Comparison of ENCODE assay signal across 25 mouse cellular contexts in the genomic region with DNA sequence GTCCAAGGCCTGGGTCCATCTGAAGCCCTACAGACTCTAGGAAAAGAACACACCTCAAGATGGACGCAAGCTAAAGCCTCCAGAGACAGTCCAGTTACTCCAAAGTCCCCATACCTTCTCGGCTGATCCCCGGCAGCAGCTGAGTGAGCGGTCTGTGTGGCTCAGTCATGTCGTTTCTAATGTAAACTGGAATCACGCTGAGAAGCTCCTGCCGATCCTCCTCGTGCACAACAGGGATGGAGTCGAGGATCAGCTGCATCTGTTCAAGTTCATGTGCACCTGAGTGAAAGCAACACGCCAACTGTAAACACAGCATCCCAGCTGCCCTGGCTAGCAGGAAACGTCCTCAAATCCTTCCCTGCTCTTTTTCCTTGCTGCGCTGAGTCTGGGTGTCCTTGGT. TPM values are rescaled to one million over a fixed set of nuclear protein-coding genes. Genes with fewer than 3 reads are reported as not detected.
A peak's percentile ranks its signal among the peaks of the same experiment; 100 is the strongest.
DNase-seq lines count a peak whose midpoint lies in the region; ATAC-seq and TF ChIP-seq lines count a peak whose summit lies in the region.
"Had no signal": no experiment of that assay in that cellular context is flagged by ENCODE, and none has a peak within 500 bp of the region (broad histone marks: within the 10 kb centered on the region; RNA-seq: fewer than 3 reads in every experiment).

No protein-coding gene starts in this region.

- no peaks in the 10 kb centered on the region for H3K27me3 ChIP-seq in midbrain, embryonic 11.5 days (ENCODE audit: control insufficient read depth, insufficient read depth, low read length)
- H3K27me3 ChIP-seq in midbrain, postnatal 0 days (ENCODE audit: insufficient read depth, low read length), result no peaks in the 10 kb centered on the region
- H3K27me3 ChIP-seq: CH12.LX, Patski had no signal

- no peak overlapping the region for H3K9ac ChIP-seq in midbrain, embryonic 11.5 days (ENCODE audit: low read length)
- no peak overlapping the region for H3K9ac ChIP-seq in midbrain, postnatal 0 days (replicated peaks; ENCODE audit: low read length, poor library complexity, severe bottlenecking)

- no peak for ATAC-seq in midbrain, embryonic 11.5 days (ENCODE audit: low FRiP score)
- no peak for ATAC-seq in midbrain, postnatal 0 days (ENCODE audit: low FRiP score)
- ATAC-seq: activated CD4-positive, CD25-positive, alpha-beta regulatory T cell, adult 4 months; CD4-positive, CD25-positive, alpha-beta regulatory T cell, adult 4 months; Patski had no signal

- no peak overlapping the region for H3K4me3 ChIP-seq in midbrain, embryonic 11.5 days (ENCODE audit: low read depth, low read length)
- H3K4me3 ChIP-seq in midbrain, postnatal 0 days (ENCODE audit: low read depth, low read length), result no peak overlapping the region

- no peaks in the 10 kb centered on the region for H3K4me1 ChIP-seq in midbrain, embryonic 11.5 days (ENCODE audit: control insufficient read depth, insufficient read depth, low read length)
- H3K4me1 ChIP-seq in midbrain, postnatal 0 days (ENCODE audit: insufficient read depth, low read length), result no peaks in the 10 kb centered on the region

- 88% methylated on average over 12 of the region's 12 CpGs for WGBS in midbrain, embryonic 11.5 days
- 76% methylated on average over 12 of the region's 12 CpGs for WGBS in midbrain, postnatal 0 days

- H3K36me3 ChIP-seq in midbrain, embryonic 11.5 days (ENCODE audit: control insufficient read depth, insufficient read depth, low read length), result peaks cover 36% of the 10 kb centered on the region
- peaks cover 48% of the 10 kb centered on the region for H3K36me3 ChIP-seq in midbrain, postnatal 0 days (ENCODE audit: insufficient read depth, low read length)

- no peak for TF ChIP-seq CTCF in midbrain, postnatal 0 days (IDR thresholded peaks at IDR 0.05)

- no peak overlapping the region for H3K27ac ChIP-seq in midbrain, embryonic 11.5 days (ENCODE audit: low read depth, low read length)
- no peak overlapping the region for H3K27ac ChIP-seq in midbrain, postnatal 0 days (ENCODE audit: low read depth, low read length)

- no peak overlapping the region for H3K4me2 ChIP-seq in midbrain, embryonic 11.5 days
- H3K4me2 ChIP-seq in midbrain, postnatal 0 days (ENCODE audit: low read depth, low read length, poor library complexity, severe bottlenecking), result no peak overlapping the region

- peak; percentile 19 for DNase-seq in midbrain, embryonic 11.5 days (ENCODE audit: low spot score, missing footprints)
- no peak for DNase-seq in midbrain, postnatal 0 days (ENCODE audit: low spot score)
- DNase-seq in R1 (ENCODE audit: low read depth, low spot score), result peak; percentile 90
- DNase-seq in ZHBTc4 (ENCODE audit: low read depth, low spot score), result peak; percentile 59
- no peak for DNase-seq in urinary bladder, adult 18-20 months (ENCODE audit: low spot score in 2 of 2)
- no peak for DNase-seq in layer of hippocampus, adult 18-20 months (ENCODE audit: low spot score in 2 of 2)
- DNase-seq: adrenal gland, adult 2 months; adrenal gland, adult 8-10 months; adrenal gland, postnatal 10 days; adrenal gland, postnatal 14 days; adrenal gland, postnatal 25 days; adrenal gland, postnatal 36 days; B cell, adult 2 months; cerebellum, adult 11 months; cerebellum, adult 11-12 months; cerebellum, adult 18-20 months; cerebellum, adult 2 months; cerebellum, adult 8-10 months had no signal

- H3K9me3 ChIP-seq in midbrain, embryonic 11.5 days (ENCODE audit: control insufficient read depth, low read length), result no peaks in the 10 kb centered on the region
- no peaks in the 10 kb centered on the region for H3K9me3 ChIP-seq in midbrain, postnatal 0 days (ENCODE audit: low read length)
- H3K9me3 ChIP-seq: G1E had no signal

RNA-seq across cellular contexts. Expression of gene Mapk6, which starts 16.6 kb away (rescaled TPM):
- 193 and 199 TPM in 2 replicates for polyA plus RNA-seq in midbrain, embryonic 11.5 days (2014; fragmentation: Nextera tagmentation; extraction: Ambion mirVana)
- total RNA-seq in midbrain, postnatal 0 days (2014; rRNA removed), result 164 and 181 TPM in 2 replicates
- polyA plus RNA-seq in midbrain, postnatal 0 days (2015; fragmentation: Nextera tagmentation; extraction: Ambion mirVana), result 103 and 109 TPM in 2 replicates
- total RNA-seq in layer of hippocampus, adult 18-20 months (2021), result 10 to 100 TPM; 25.4 to 27.0 TPM

RNA-seq across cellular contexts. Expression of gene Bcl2l10, which starts 45.7 kb away (rescaled TPM):
- not detected in 2 replicates for polyA plus RNA-seq in midbrain, embryonic 11.5 days (2014; fragmentation: Nextera tagmentation; extraction: Ambion mirVana)
- total RNA-seq in midbrain, postnatal 0 days (2014; rRNA removed), result not detected in 2 replicates
- polyA plus RNA-seq in midbrain, postnatal 0 days (2015; fragmentation: Nextera tagmentation; extraction: Ambion mirVana), result not detected in 2 replicates
- total RNA-seq in layer of hippocampus, adult 18-20 months (2021), result not detected
- total RNA-seq: adrenal gland, postnatal 14 days; adrenal gland, postnatal 25 days; CH12.LX; MEL had no signal
- polyA plus RNA-seq: activated CD4-positive, CD25-positive, alpha-beta regulatory T cell, adult 4 months; C2C12; G1E had no signal

RNA-seq across cellular contexts. Expression of gene Leo1, which starts 48.1 kb away (rescaled TPM):
- polyA plus RNA-seq in midbrain, embryonic 11.5 days (2014; fragmentation: Nextera tagmentation; extraction: Ambion mirVana), result 45.2 and 49.9 TPM in 2 replicates
- 27.7 and 27.8 TPM in 2 replicates for total RNA-seq in midbrain, postnatal 0 days (2014; rRNA removed)
- polyA plus RNA-seq in midbrain, postnatal 0 days (2015; fragmentation: Nextera tagmentation; extraction: Ambion mirVana), result 43.0 and 45.0 TPM in 2 replicates
- total RNA-seq in layer of hippocampus, adult 18-20 months (2021), result 10 to 100 TPM; 22.9 to 23.2 TPM

Comparison
In these comparisons a context has a peak if more than half of its experiments do, and no peak if none do; other contexts are left out.
1. DNase-seq: peak in midbrain, embryonic 11.5 days (single experiment), R1 (single experiment) and ZHBTc4 (single experiment); none in midbrain, postnatal 0 days (single experiment), urinary bladder, adult 18-20 months (0 of 2) and layer of hippocampus, adult 18-20 months (0 of 2).